Mouse (Mus musculus) G1E (cell line): ENCODE results near the gene Stk32c.

Source experiments
- CTCF ChIP-seq: IDR thresholded peaks from 2 replicates; pipeline ENCODE4 v1.5.1; 2012; ENCODE audit warnings: low read depth, low read length, inconsistent platforms, mixed read lengths
- POLR2AphosphoS5 ChIP-seq: IDR thresholded peaks from 2 replicates; pipeline ENCODE4 v1.6.1; 2012; ENCODE audit warnings: low read depth, low read length, inconsistent platforms; ENCODE audit not compliant: insufficient replicate concordance

DNA sequence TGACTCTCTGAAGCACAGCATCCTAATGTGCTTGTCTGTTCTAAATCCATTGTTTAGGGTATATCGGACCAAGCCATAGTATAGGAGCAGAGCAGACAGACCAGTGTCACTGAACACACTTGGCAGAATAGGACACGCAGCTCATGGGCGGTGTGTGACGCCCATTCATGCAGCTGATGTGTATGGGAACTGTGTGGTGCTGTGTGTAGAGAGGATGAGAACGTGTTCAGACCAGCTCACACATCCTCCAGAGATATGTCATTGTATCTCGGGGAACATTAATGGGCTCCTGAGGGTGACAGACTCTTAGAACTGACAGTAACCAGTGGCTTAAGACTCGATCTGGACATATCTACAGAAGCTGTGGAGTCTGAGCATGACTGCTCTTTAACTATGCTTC is 13.3 kb upstream of the Stk32c start:
- TF ChIP-seq CTCF (no peak), POLR2AphosphoS5 (no peak)
